Mouse (Mus musculus) heart, embryonic 13.5 days (tissue): ENCODE data around the gene Heatr5a. TPM values are rescaled to one million over a fixed set of nuclear protein-coding genes. Genes with fewer than 3 reads are reported as not detected.

Experiments used
- polyA plus RNA-seq: library from polyadenylated mRNA; unstranded; fragments of >200 nt; fragmentation: Nextera tagmentation; extraction: Ambion mirVana; gene quantifications from 2 replicates; pipeline ENCODE4 v1.2.1, GENCODE M21; 2015

Heatr5a gene
- polyA plus RNA-seq, 1 experiment from 2014 or later = 7.5 TPM

Other genes with a start within 250 kb of the Heatr5a start
- gene Hectd1, start 141.8 kb downstream of the Heatr5a start, polyA plus RNA-seq = 28.7 and 32.0 TPM in 2 replicates
- gene Dtd2, start 35.2 kb upstream of the Heatr5a start, polyA plus RNA-seq = 15.7 and 18.1 TPM in 2 replicates
- not detected in 2 replicates for gene Gpr33, start 56.7 kb upstream of the Heatr5a start, polyA plus RNA-seq
- gene Nubpl, start 126.4 kb upstream of the Heatr5a start, polyA plus RNA-seq = 9.4 and 10.0 TPM in 2 replicates